Mouse (Mus musculus) cerebellum, adult 8-10 months (tissue): Measurements from ENCODE around the gene Fpr-rs3.

Source experiments
- DNase-seq: peaks from one replicate; pipeline ENCODE4 v3.0.0; 2022

Gene Fpr-rs3

DNA sequence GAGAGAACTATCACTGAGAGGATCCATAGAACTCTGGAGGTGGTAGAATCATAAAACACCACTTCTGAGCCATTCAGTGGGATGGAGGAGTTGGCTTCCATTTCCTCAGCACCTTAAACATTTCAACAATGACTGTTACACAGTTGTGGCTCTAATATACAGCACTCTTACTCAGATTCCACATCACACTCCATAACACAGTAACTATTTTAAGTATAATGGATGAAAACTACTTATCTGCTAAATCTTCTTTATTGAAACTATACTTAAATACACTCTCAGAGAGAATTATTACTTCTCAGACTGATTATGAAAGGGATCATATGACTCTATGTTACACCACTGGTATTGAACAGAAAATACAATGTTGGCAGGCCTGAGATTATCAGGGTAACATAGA lies at the start of gene Fpr-rs3:
TSS of gene Fpr-rs3 (minus strand) at position 101 of the 400 bp plus-strand sequence.
- no peak for DNase-seq

DNA sequence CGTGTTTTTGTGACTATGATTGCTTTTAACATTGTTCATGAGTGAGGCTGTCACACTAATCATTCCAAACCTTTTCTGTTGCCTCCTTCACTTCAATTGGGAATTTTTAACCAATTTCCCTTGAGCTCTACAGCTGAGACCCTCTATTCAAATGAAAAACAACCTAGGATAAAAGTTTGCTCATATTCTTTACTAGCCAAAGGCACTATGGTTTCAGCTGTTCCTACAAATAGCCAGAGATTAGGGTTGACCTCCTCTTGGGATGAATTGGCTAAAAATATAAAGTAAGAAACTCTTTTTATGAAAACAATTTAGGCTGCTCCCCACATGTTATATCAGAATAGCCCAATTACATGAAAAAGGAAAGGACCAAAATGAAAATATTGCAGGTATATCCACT lies 28.4 kb downstream of the Fpr-rs3 start, which contains the start of gene Vmn2r110:
TSS of gene Vmn2r110 (minus strand) at position 101 of the 400 bp plus-strand sequence.
- DNase-seq: no peak
